Mouse (Mus musculus): ENCODE results near the gene Vmn2r98. TPM values are rescaled to one million over a fixed set of nuclear protein-coding genes. Genes with fewer than 3 reads are reported as not detected.

The Vmn2r98 gene
- not detected in 2 replicates for polyA plus RNA-seq (2012; rRNA removed)

DNA sequence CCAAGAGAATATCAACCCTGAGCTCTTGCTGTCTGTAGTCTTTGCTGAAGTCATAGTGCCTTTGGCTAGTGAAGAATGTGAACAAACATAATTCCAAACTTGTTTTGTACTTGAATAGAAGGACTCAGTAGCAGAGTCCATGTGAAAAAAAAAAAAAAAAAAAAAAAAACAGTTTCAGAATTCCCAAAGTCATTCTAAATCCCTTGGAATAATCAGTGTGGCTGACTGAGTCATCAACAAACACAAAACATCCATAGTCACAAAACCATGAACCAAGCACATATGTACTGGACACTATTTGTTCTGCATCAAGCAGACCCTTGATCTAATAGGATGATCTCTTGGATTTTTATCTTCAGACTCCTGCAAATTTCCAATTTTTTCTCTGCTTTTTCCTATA, at the start of gene Vmn2r98:
TSS of gene Vmn2r98 (plus strand) at position 301 of the 400 bp plus-strand sequence.

Other genes with a start within 250 kb of the Vmn2r98 start
- not detected in 2 replicates for gene Vmn2r97, start 139.2 kb upstream of the Vmn2r98 start, polyA plus RNA-seq (2012; rRNA removed)